Mouse (Mus musculus) neural tube, embryonic 12.5 days (tissue): ENCODE measurements around the gene Gm12800. TPM values are rescaled to one million over a fixed set of nuclear protein-coding genes. Genes with fewer than 3 reads are reported as not detected.
"Not testable (repeated sequence)": the region's sequence is repeated elsewhere in the genome, so short reads cannot be mapped to it uniquely, and the experiment has no call there.

Source experiments
- ATAC-seq: fragments of 200-750 bp; cut with Nextera tagmentation; 2 replicates; pipeline ENCODE4 v1.8.0; 2017; ENCODE audit warnings: low read depth, mild to moderate bottlenecking, moderate TSS enrichment, moderate library complexity; ENCODE audit not compliant: low FRiP score
- H3K27ac ChIP-seq: fragments of 300-500 bp; sonication (generic); 2 replicates; pipeline ENCODE4 v1.5.1; 2016
- H3K27me3 ChIP-seq: fragments of 300-500 bp; sonication (generic); replicated peaks from 2 replicates; pipeline ENCODE4 v1.6.1; 2016; ENCODE audit warnings: mild to moderate bottlenecking
- H3K36me3 ChIP-seq: fragments of 300-500 bp; sonication (generic); 2 replicates; pipeline ENCODE4 v1.6.1; 2016; ENCODE audit warnings: mild to moderate bottlenecking
- H3K4me1 ChIP-seq: fragments of 300-500 bp; sonication (generic); 2 replicates; pipeline ENCODE4 v1.6.1; 2016
- H3K4me2 ChIP-seq: fragments of 300-500 bp; sonication (generic); replicated peaks from 2 replicates; pipeline ENCODE4 v1.6.1; 2016; ENCODE audit warnings: mild to moderate bottlenecking
- H3K4me3 ChIP-seq: fragments of 300-500 bp; sonication (generic); 2 replicates; pipeline ENCODE4 v1.5.1; 2016
- H3K9ac ChIP-seq: fragments of 300-500 bp; sonication (generic); 2 replicates; pipeline ENCODE4 v1.6.1; 2016; ENCODE audit warnings: mild to moderate bottlenecking
- H3K9me3 ChIP-seq: fragments of 300-500 bp; sonication (generic); 2 replicates; pipeline ENCODE4 v1.6.1; 2016; ENCODE audit warnings: mild to moderate bottlenecking
- WGBS: fragments of 180-500 bp; shearing (Covaris S2); methylation state at CpG from one replicate; pipeline ENCODE4 v1.1.7; 2016; 5-methylcytosine and 5-hydroxymethylcytosine counted together
- polyA plus RNA-seq: library from polyadenylated mRNA; unstranded; fragments of >200 nt; fragmentation: Nextera tagmentation; extraction: Ambion mirVana; gene quantifications from 2 replicates; pipeline ENCODE4 v1.2.1, GENCODE M21; 2016

Gm12800 gene
- not detected in 2 replicates for polyA plus RNA-seq

GRCm38 (mm10) chr4:101908821-101909220 is at the start of gene Gm12800:
Gm12800 (plus strand) TSS chr4:101909121.
- not testable (repeated sequence) for ATAC-seq, H3K9ac ChIP-seq, H3K36me3 ChIP-seq, H3K27ac ChIP-seq, H3K9me3 ChIP-seq, H3K4me1 ChIP-seq, H3K4me2 ChIP-seq, H3K4me3 ChIP-seq, H3K27me3 ChIP-seq
- 87% methylated on average over 2 of the region's 2 CpGs for WGBS

GRCm38 (mm10) chr4:101860873-101861272 is 48.0 kb upstream of the Gm12800 start:
- H3K27me3 ChIP-seq: no peaks in the 10 kb centered on the region
- H3K9ac ChIP-seq: no peak overlapping the region
- H3K4me1 ChIP-seq: no peaks in the 10 kb centered on the region
- no peaks in the 10 kb centered on the region for H3K9me3 ChIP-seq
- no peak for ATAC-seq
- 49% methylated on average over 6 of the region's 6 CpGs for WGBS
- no peak overlapping the region for H3K4me2 ChIP-seq
- H3K36me3 ChIP-seq: no peaks in the 10 kb centered on the region
- no peak overlapping the region for H3K27ac ChIP-seq
- no peak overlapping the region for H3K4me3 ChIP-seq

GRCm38 (mm10) chr4:101862289-101862688 is 46.6 kb upstream of the Gm12800 start:
- Histone ChIP-seq H3K9me3 (no peaks in the 10 kb centered on the region), H3K27ac (no peak overlapping the region), H3K4me3 (no peak overlapping the region), H3K36me3 (no peaks in the 10 kb centered on the region), H3K27me3 (no peaks in the 10 kb centered on the region), H3K4me1 (no peaks in the 10 kb centered on the region), H3K4me2 (no peak overlapping the region), H3K9ac (no peak overlapping the region)
- WGBS: 89% methylated on average over 6 of the region's 6 CpGs
- no peak for ATAC-seq

- not testable (repeated sequence) for H3K4me2 ChIP-seq, H3K27me3 ChIP-seq, H3K4me3 ChIP-seq, H3K9me3 ChIP-seq, H3K36me3 ChIP-seq, ATAC-seq, H3K9ac ChIP-seq, H3K27ac ChIP-seq, H3K4me1 ChIP-seq
- WGBS: 62% methylated on average over 2 of the region's 2 CpGs
Observed at GRCm38 (mm10) chr4:101872031-101872430, 36.9 kb upstream of the Gm12800 start.

GRCm38 (mm10) chr4:101875687-101876086 is 33.2 kb upstream of the Gm12800 start:
- H3K36me3 ChIP-seq, H3K9me3 ChIP-seq, H3K27ac ChIP-seq, ATAC-seq, H3K4me3 ChIP-seq, H3K27me3 ChIP-seq, H3K4me2 ChIP-seq, H3K9ac ChIP-seq, H3K4me1 ChIP-seq: not testable (repeated sequence)
- WGBS: 92% methylated on average over 15 of the region's 15 CpGs

- Histone ChIP-seq H3K9ac (no peak overlapping the region), H3K27ac (no peak overlapping the region), H3K27me3 (no peaks in the 10 kb centered on the region), H3K9me3 (no peaks in the 10 kb centered on the region), H3K36me3 (no peaks in the 10 kb centered on the region), H3K4me1 (no peaks in the 10 kb centered on the region), H3K4me3 (no peak overlapping the region), H3K4me2 (no peak overlapping the region)
- no peak for ATAC-seq
- 56% methylated on average over 3 of the region's 3 CpGs for WGBS
Observed at GRCm38 (mm10) chr4:101883641-101884040, 25.3 kb upstream of the Gm12800 start.

- Histone ChIP-seq H3K9ac (no peak overlapping the region), H3K27me3 (no peaks in the 10 kb centered on the region), H3K27ac (no peak overlapping the region), H3K4me1 (no peaks in the 10 kb centered on the region), H3K9me3 (no peaks in the 10 kb centered on the region), H3K4me2 (no peak overlapping the region), H3K36me3 (no peaks in the 10 kb centered on the region), H3K4me3 (no peak overlapping the region)
- no peak for ATAC-seq
Observed at GRCm38 (mm10) chr4:101889377-101889776, 19.5 kb upstream of the Gm12800 start.

- H3K27ac ChIP-seq: no peak within 1 kb of the TSS
- H3K4me2 ChIP-seq: no peak within 1 kb of the TSS
- no peak within 1 kb of the TSS for H3K9ac ChIP-seq
- no peaks in the 10 kb centered on the region for H3K27me3 ChIP-seq
- no peaks in the 10 kb centered on the region for H3K9me3 ChIP-seq
- H3K36me3 ChIP-seq: no peaks in the 10 kb centered on the region
- no peak for ATAC-seq
- no peak within 1 kb of the TSS for H3K4me3 ChIP-seq
- H3K4me1 ChIP-seq: no peaks in the 10 kb centered on the region
- 81% methylated on average over 7 of the region's 7 CpGs for WGBS
Observed at GRCm38 (mm10) chr4:101893656-101894420, 15.1 kb upstream of the Gm12800 start, which contains the start of gene C130073F10Rik. C130073F10Rik (minus strand) TSS chr4:101893789.

- not testable (repeated sequence) for H3K4me1 ChIP-seq, H3K4me3 ChIP-seq, H3K36me3 ChIP-seq, H3K4me2 ChIP-seq, H3K9ac ChIP-seq, H3K27me3 ChIP-seq, ATAC-seq, H3K9me3 ChIP-seq, H3K27ac ChIP-seq
- 83% methylated on average over 2 of the region's 2 CpGs for WGBS
Observed at GRCm38 (mm10) chr4:101940107-101940506, 31.2 kb downstream of the Gm12800 start, which contains the start of gene Gm12794. Gm12794 (plus strand) TSS chr4:101940407.

Other genes starting within 250 kb of the Gm12800 start
- gene Lepr, start 191.7 kb upstream of the Gm12800 start, polyA plus RNA-seq: 3.0 and 3.9 TPM in 2 replicates
- gene B020004J07Rik, start 65.1 kb upstream of the Gm12800 start, polyA plus RNA-seq: not detected in 2 replicates
- not detected in 2 replicates for gene C130073F10Rik, start 15.3 kb upstream of the Gm12800 start, polyA plus RNA-seq
- gene Gm12794, start 31.3 kb downstream of the Gm12800 start, polyA plus RNA-seq: not detected in 2 replicates
- gene Gm12790, start 71.9 kb downstream of the Gm12800 start, polyA plus RNA-seq: not detected in 2 replicates
- gene Gm12789, start 77.5 kb downstream of the Gm12800 start, polyA plus RNA-seq: not detected in 2 replicates
- gene Pde4b, start 178.4 kb downstream of the Gm12800 start, polyA plus RNA-seq: 11.1 and 15.6 TPM in 2 replicates